Mouse (Mus musculus) liver, postnatal 0 days (tissue): ENCODE data around the gene Ctnnal1.

ENCODE experiments used
- CTCF ChIP-seq: sonication (generic); IDR thresholded peaks from 2 replicates; pipeline ENCODE4 v1.5.1; 2016; ENCODE audit warnings: antibody characterized with exemption, low read depth
- EP300 ChIP-seq: IDR thresholded peaks from 2 replicates; pipeline ENCODE4 v1.6.1; 2016; ENCODE audit warnings: antibody characterized with exemption, low read depth, mild to moderate bottlenecking

DNA sequence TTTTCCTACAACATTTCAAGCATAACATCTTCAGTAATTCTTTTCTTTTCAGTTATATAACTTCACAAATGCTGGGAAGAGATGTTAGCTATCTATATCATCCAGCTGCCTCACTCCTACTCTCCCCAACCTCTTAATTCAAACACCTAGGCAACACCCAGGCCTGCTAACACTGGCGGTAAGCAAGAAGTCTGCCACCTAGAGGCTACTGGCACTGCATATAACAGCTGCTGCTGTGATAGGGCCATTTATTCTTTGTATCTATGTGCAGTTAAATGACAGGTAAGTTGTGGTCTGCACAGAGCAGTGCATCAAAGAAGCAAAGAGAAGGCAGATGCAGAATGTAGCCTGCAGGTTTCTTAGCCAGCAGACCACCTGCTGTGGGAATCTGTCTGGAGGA is 73.6 kb downstream of the Ctnnal1 start:
- peak; percentile 46 for TF ChIP-seq CTCF
- TF ChIP-seq EP300, result no peak
